Mouse (Mus musculus) lung, embryonic 14.5 days (tissue): ENCODE results near the gene Spon1. TPM values are rescaled to one million over a fixed set of nuclear protein-coding genes. Genes with fewer than 3 reads are reported as not detected.

Source experiments
- ATAC-seq: fragments of 200-750 bp; cut with Nextera tagmentation; 2 replicates; pipeline ENCODE4 v1.8.0; 2017; ENCODE audit warnings: mild to moderate bottlenecking, moderate TSS enrichment, moderate library complexity; ENCODE audit not compliant: insufficient read depth
- DNase-seq: peaks from one replicate; pipeline ENCODE4 v3.0.0-alpha.2; 2015
- H3K27ac ChIP-seq: fragments of 300-500 bp; sonication (generic); 2 replicates; pipeline ENCODE4 v1.5.1; 2014; ENCODE audit warnings: low read depth, mild to moderate bottlenecking, moderate library complexity
- H3K27me3 ChIP-seq: fragments of 300-500 bp; sonication (generic); 2 replicates; pipeline ENCODE4 v1.6.1; 2014; ENCODE audit warnings: low read length, control low read depth; ENCODE audit not compliant: insufficient read depth
- H3K36me3 ChIP-seq: fragments of 300-500 bp; sonication (generic); 2 replicates; pipeline ENCODE4 v1.6.1; 2014; ENCODE audit warnings: control low read depth; ENCODE audit not compliant: insufficient read depth
- H3K4me1 ChIP-seq: fragments of 300-500 bp; sonication (generic); 2 replicates; pipeline ENCODE4 v1.6.1; 2014; ENCODE audit warnings: antibody characterized with exemption, control low read depth; ENCODE audit not compliant: insufficient read depth
- H3K4me2 ChIP-seq: fragments of 300-500 bp; sonication (generic); 2 replicates; pipeline ENCODE4 v1.6.1; 2014; ENCODE audit warnings: mild to moderate bottlenecking
- H3K4me3 ChIP-seq: fragments of 300-500 bp; sonication (generic); 2 replicates; pipeline ENCODE4 v1.5.1; 2014; ENCODE audit warnings: low read depth, low read length
- H3K9ac ChIP-seq: fragments of 300-500 bp; sonication (generic); 2 replicates; pipeline ENCODE4 v1.6.1; 2014
- H3K9me3 ChIP-seq: fragments of 300-500 bp; sonication (generic); 2 replicates; pipeline ENCODE4 v1.6.1; 2016; ENCODE audit warnings: low read depth, low read length, control low read depth
- CTCF ChIP-seq: IDR thresholded peaks from 2 replicates; pipeline ENCODE4 v1.5.1; 2016; ENCODE audit warnings: antibody characterized with exemption, low read depth
- WGBS: fragments of 180-500 bp; shearing (Covaris S2); extraction: QIAGEN DNeasy Blood & Tissue Kit; methylation state at CpG from one replicate; pipeline ENCODE4 v1.1.7; 2014; 5-methylcytosine and 5-hydroxymethylcytosine counted together
- polyA plus RNA-seq: library from polyadenylated mRNA; unstranded; fragments of >200 nt; fragmentation: Nextera tagmentation; extraction: Ambion mirVana; gene quantifications from 2 replicates; pipeline ENCODE4 v1.2.1, GENCODE M21; 2014

Gene Spon1
- polyA plus RNA-seq, 1 experiment from 2014 or later, result 2.5 TPM

DNA sequence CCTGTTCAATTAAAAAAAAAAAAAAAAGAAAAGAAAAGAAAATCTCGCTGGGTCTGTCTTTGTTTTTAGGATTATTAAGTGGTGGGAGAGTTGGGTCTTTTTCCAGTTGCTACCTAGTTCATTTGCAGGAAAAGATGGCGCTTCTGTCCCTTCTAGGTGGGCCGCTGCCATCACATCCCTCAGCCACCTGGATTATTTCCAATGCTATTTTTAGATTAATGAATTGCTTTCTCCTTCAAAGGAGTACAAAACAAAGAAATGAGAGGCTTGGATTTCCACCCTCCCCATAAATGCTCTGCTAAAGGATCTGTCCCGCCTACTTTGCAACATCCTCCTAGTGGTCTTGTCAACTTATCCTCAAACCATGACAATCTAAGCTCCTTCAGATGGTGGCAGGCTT lies 275.6 kb downstream of the Spon1 start:
- Histone ChIP-seq H3K9ac (no peak overlapping the region), H3K4me3 (no peak overlapping the region), H3K4me2 (no peak overlapping the region), H3K27me3 (no peaks in the 10 kb centered on the region), H3K36me3 (peaks cover 13% of the 10 kb centered on the region), H3K27ac (no peak overlapping the region), H3K9me3 (no peaks in the 10 kb centered on the region), H3K4me1 (no peaks in the 10 kb centered on the region)
- DNase-seq (no peak), ATAC-seq (no peak)
- TF ChIP-seq CTCF, result no peak
- 87% methylated on average over 4 of the region's 4 CpGs for WGBS

DNA sequence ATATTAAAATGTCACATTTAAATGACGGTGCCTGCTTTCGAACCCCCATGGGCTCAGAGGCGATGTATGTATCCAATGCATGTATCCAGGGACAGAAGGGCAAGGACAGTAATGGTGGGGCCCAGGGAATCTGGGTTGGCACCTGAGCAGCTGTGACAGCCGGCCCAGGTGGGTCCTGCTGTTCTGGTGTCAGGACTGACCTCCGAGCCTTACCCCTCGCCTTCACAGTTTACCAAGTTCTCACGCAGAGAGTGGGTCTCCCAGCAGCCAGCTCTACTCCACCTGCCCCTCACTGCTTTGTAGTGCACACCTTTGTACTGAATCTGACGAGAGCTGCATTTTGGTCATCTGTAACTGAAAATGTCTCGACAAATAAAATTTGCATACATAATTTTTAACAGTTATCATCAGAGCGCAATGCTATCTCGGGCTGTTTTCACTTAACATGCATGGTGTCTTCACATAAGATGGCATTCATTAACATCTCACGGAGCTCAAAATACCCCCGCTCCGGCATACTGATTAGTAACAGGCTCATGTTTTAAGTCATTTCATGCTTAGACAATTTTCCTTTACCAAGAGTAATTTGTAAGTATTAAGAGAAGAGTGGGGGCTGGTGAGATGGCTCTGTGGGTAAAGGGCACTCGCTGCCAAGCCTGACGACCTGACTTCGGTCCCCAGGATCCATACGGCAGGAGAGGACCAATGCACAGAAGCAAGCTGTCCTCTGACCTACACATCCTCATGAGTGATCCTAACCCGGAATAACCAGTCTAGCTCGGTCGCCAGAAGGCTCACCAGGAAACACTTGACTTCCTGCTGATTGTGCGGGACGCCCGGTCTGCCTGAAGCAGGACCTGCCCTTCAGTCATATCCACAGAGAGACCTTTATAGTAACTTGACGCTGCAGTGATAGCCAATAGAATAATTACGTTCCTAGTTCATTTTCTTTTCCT lies 277.5 kb downstream of the Spon1 start:
- H3K4me2 ChIP-seq, result no peak overlapping the region
- peaks cover 16% of the 10 kb centered on the region for H3K36me3 ChIP-seq
- H3K9me3 ChIP-seq, result no peaks in the 10 kb centered on the region
- H3K27ac ChIP-seq, result no peak overlapping the region
- TF ChIP-seq CTCF, result no peak
- H3K9ac ChIP-seq, result no peak overlapping the region
- WGBS, result 75% methylated on average over 26 of the region's 26 CpGs
- no peaks in the 10 kb centered on the region for H3K4me1 ChIP-seq
- ATAC-seq, result peak; percentile 68
- peak; percentile 56 for DNase-seq
- no peaks in the 10 kb centered on the region for H3K27me3 ChIP-seq
- H3K4me3 ChIP-seq, result no peak overlapping the region

DNA sequence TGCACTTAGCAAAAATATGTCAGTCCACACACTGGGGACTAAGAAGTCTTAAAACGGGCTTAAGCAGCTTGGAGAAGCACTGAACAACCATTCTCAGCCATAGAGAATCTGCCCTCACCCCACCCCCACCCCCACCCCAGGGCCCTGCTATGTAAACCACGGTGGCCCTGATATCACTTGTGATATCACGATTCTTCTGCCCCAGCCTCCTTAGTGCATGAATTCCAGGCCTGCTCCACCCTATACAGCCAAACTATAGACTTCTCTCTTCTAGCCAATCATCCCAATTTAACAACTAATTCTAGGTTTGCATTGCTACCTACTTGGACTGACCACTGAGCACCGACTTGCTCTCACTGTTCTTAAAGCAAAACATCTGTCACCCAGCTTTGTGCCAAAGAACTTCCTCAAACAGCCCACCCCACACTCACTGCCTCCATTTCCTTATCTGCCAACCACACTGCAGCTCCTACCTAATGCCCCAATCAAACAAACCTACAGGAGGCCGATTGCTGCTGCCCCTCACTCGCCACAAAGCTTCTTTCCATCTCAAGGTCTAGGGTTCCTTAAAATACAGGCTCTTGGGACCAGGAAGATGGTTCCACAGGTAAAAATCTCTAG lies 278.2 kb downstream of the Spon1 start:
- TF ChIP-seq CTCF, result no peak
- Histone ChIP-seq H3K4me1 (no peaks in the 10 kb centered on the region), H3K27ac (no peak overlapping the region), H3K27me3 (no peaks in the 10 kb centered on the region), H3K4me3 (no peak overlapping the region), H3K36me3 (peaks cover 16% of the 10 kb centered on the region), H3K9me3 (no peaks in the 10 kb centered on the region), H3K4me2 (no peak overlapping the region), H3K9ac (no peak overlapping the region)
- 48% methylated on average over 6 of the region's 6 CpGs for WGBS
- DNase-seq, result no peak
- no peak for ATAC-seq

DNA sequence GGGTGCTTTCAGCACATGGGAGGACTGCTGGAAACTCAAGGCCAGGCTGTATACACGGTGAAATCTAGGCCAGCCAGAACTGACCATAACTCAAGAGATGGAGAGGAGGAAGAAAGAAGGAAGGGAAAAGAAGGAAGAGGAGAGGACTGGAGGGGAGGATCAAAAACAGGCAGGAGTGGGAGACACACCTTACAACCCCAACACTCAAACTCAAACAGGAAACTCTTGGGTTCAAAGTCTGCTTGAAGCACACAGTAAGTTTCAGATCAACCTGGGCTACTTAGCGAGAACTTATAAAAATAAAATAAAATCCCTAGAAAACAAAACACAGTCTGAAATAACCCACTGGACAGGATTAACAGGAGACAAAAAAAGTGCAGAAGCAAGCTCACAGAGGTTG lies 280.0 kb downstream of the Spon1 start:
- Histone ChIP-seq H3K9me3 (no peaks in the 10 kb centered on the region), H3K4me2 (no peak overlapping the region), H3K36me3 (peaks cover 7% of the 10 kb centered on the region), H3K27me3 (no peaks in the 10 kb centered on the region), H3K27ac (no peak overlapping the region), H3K4me1 (no peaks in the 10 kb centered on the region), H3K4me3 (no peak overlapping the region), H3K9ac (no peak overlapping the region)
- DNase-seq (no peak), ATAC-seq (no peak)
- 75% methylated on average over 2 of the region's 2 CpGs for WGBS
- no peak for TF ChIP-seq CTCF

DNA sequence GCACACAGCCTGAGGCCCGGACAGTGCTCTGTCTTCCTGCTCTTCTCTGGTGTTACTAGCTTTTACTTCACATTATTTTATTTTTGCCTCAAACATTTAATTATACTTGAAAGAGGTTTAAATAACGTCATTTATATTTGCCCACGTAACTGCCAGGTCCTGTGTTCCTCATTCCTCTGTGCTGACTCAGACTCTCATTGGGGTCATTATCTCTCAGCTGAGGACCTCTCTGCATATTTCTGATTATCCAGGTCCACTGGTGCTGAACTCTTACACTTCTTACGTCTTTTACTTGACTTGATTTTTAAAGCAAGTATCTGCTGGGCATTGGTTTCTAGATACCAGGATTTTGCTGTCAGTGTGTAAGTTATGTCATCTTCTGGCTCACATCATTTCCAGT lies 287.9 kb downstream of the Spon1 start:
- no peak for ATAC-seq
- no peak for TF ChIP-seq CTCF
- Histone ChIP-seq H3K4me2 (no peak overlapping the region), H3K36me3 (peaks cover 14% of the 10 kb centered on the region; the same call in 1 of the 2 replicates), H3K9ac (no peak overlapping the region), H3K27me3 (no peaks in the 10 kb centered on the region), H3K27ac (no peak overlapping the region), H3K4me1 (no peaks in the 10 kb centered on the region), H3K9me3 (no peaks in the 10 kb centered on the region), H3K4me3 (no peak overlapping the region)
- DNase-seq, result no peak
- WGBS, result 48% methylated on average over 4 of the region's 4 CpGs

DNA sequence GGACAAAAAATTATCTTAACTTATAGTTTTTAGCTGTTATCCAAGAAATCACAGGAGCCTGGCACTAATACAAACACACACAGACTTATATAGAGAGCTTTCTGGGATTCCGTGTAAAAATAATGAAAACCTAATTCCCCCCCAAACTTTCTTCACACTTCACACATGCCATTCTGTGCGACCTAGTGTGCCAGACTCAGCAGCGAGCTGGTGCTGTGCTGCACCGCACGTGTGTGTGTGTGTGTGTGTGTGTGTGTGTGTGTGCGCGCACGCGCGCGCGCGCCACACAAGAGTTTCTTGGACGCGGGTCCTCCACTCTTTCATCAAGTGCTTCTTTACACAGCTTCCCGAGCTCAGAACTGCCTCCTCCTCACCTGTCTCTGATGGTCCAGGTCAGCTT lies 292.4 kb downstream of the Spon1 start:
- H3K4me3 ChIP-seq, result no peak overlapping the region
- WGBS, result 83% methylated on average over 16 of the region's 16 CpGs
- no peak for ATAC-seq

DNA sequence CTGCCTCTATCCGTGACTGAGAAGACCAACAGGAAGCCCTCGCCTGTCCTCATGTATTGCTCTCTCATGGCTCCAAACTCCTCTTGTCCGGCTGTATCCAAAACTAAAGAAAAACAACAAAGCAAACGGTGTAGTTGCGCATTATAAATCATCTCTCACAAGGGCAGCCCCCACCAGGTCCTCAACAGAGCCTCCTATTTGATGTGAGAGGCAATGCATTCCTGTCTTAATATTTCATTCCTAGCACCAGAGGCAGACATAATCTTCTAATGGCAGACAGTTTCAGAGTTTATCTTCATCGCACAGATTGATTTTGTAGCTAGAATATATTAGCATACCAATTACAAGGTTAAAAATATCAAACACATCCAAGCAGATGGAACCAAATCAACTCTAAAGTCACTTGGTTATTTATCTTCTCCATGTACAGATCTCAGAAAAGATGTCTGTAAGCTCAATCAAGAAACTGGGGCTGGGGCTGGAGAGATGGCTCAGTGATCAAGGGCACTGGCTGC lies 293.2 kb downstream of the Spon1 start:
- no peak for DNase-seq
- WGBS, result 69% methylated on average over 6 of the region's 6 CpGs
- Histone ChIP-seq H3K9me3 (no peaks in the 10 kb centered on the region), H3K27me3 (no peaks in the 10 kb centered on the region), H3K9ac (no peak overlapping the region), H3K27ac (no peak overlapping the region), H3K4me3 (no peak overlapping the region), H3K36me3 (peaks cover 14% of the 10 kb centered on the region; the same call in 1 of the 2 replicates), H3K4me1 (no peaks in the 10 kb centered on the region), H3K4me2 (no peak overlapping the region)
- no peak for ATAC-seq
- TF ChIP-seq CTCF, result no peak

More for the DNA sequence above, 292.4 kb downstream of the Spon1 start:
- TF ChIP-seq CTCF, result no peak
- DNase-seq, result no peak
- H3K27ac ChIP-seq, result no peak overlapping the region
- H3K9ac ChIP-seq, result no peak overlapping the region
- no peaks in the 10 kb centered on the region for H3K27me3 ChIP-seq
- H3K4me2 ChIP-seq, result no peak overlapping the region
- H3K9me3 ChIP-seq, result no peaks in the 10 kb centered on the region
- H3K4me1 ChIP-seq, result no peaks in the 10 kb centered on the region
- H3K36me3 ChIP-seq, result peaks cover 14% of the 10 kb centered on the region; the same call in 1 of the 2 replicates
